Mouse (Mus musculus): ENCODE results near the gene Mrps10. TPM values are rescaled to one million over a fixed set of nuclear protein-coding genes. Genes with fewer than 3 reads are reported as not detected.
A peak's percentile ranks its signal among the peaks of the same experiment; 100 is the strongest.

Mrps10 gene
- 58.8 and 63.7 TPM in 2 replicates for polyA plus RNA-seq (2012; rRNA removed)

DNA sequence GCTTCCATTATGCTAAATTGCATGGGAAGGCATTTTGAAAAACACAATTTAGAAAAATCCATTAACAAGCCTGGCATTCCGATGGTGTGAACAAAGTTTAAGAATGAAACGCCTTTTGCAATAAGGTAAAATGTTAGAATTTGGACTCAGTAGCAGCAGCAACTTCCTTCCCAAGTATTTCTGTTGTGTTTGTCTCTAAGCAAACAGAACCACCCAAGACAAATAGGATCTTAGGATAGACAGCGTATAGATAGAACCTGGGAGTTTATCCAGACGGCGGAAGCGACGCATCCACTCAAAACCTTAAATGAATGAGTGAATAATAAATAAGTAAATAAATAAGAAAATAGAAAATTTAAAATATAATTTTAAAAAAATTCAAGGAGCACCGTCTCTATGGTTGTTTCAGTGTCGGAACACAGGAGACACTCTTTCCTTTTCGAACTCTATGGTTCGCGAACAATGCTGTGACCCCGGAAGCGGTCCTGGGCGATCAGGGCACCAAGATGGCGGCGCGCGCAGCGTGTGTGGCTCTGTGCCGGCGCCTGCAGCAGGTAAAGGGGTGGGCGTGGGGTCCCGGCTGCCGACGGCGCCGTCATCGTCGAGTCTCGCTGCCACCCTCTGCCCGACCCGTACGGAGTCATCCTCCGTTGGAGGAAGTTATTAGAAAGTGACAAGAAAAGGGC is at the start of gene Mrps10:
Gene Mrps10, plus strand, starts transcription at position 487 of the 686 bp plus-strand sequence.
- TF ChIP-seq POLR2A (IDR thresholded peaks at IDR 0.05; ENCODE audit: borderline replicate concordance, insufficient read depth, low read length) (peak; percentile 68; the same call in 1 of the 2 replicates), CTCF (IDR thresholded peaks at IDR 0.05; ENCODE audit: borderline replicate concordance, insufficient read depth, low read depth, low read length) (no peak)
- H3K27ac ChIP-seq (ENCODE audit: insufficient read depth, low read length): peak within 1 kb of the TSS; percentile 12; the same call in 1 of the 2 replicates
- H3K4me3 ChIP-seq (replicated peaks; ENCODE audit: insufficient read depth, low read depth, low read length): peak within 1 kb of the TSS; percentile 99

DNA sequence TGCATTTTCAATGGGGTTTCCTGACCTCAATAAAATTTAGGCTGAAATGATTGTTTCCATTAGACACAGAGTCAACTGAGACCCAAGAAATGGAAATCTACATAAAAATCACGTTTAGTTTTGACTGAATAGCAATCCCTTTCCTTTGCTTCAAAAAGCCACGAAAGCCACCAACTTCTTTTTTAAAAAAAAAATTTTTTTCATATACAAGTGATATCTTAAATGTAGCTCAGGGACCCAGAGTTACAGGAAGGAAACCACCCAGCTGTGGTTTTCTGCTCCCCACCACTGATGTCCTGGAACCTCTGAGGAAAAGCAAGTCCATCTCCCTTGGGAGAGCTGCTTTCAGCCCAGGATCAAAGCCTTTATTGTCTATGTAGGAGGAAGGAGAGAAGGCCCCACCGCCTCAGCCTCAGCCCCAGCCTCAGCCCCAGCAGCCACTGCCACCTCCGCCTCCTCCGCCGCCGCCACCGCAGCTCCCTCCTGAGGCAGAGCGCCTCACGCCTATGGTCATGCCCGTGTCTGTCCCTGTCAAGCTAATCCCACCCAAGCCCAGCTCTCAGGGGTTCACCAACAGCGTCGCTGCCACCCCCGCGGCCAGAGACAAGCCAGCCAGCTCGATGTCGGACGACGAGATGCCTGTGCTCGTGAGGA is 49.6 kb upstream of the Mrps10 start:
- no peaks in the 10 kb centered on the region for H3K27me3 ChIP-seq (ENCODE audit: control insufficient read depth, insufficient read depth, low read length)
- H3K27ac ChIP-seq (ENCODE audit: insufficient read depth, low read length): no peak overlapping the region
- DNase-seq: no peak
- no peak for TF ChIP-seq POLR2A (IDR thresholded peaks at IDR 0.05; ENCODE audit: borderline replicate concordance, insufficient read depth, low read length)
- no peak for TF ChIP-seq CTCF (IDR thresholded peaks at IDR 0.05; ENCODE audit: borderline replicate concordance, insufficient read depth, low read depth, low read length)
- H3K4me3 ChIP-seq (replicated peaks; ENCODE audit: insufficient read depth, low read depth, low read length): no peak overlapping the region
- no peaks in the 10 kb centered on the region; the same call in 1 of the 2 replicates for H3K4me1 ChIP-seq (ENCODE audit: control insufficient read depth, insufficient read depth, low read length)
- WGBS: 78% methylated on average over 20 of the region's 20 CpGs

More for the DNA sequence above, at the start of gene Mrps10:
- peak; percentile 86 to 91 for DNase-seq
- WGBS: 3% methylated on average over 35 of the region's 35 CpGs
- H3K4me1 ChIP-seq (ENCODE audit: control insufficient read depth, insufficient read depth, low read length): no peaks in the 10 kb centered on the region
- H3K27me3 ChIP-seq (ENCODE audit: control insufficient read depth, insufficient read depth, low read length): no peaks in the 10 kb centered on the region

DNA sequence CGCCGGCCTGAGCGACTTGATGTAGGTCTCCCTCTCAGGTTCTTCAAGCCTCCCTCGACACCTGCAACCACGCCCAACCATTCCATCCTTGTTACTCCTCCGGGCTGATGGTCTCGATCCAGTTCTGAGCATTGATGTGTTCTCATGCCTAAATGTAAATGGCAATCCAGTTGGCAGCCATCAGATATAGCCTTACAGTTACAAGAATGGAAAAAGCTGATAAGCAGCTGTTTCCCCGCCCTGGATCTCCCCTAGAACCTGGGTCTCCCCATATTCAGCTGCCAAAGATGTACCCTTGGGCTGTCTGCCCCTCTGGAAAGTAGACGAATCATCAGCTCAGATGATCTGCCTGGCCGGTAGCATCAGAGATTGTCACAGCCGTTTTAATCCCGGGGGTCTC is 48.9 kb upstream of the Mrps10 start:
- Histone ChIP-seq H3K27me3 (ENCODE audit: control insufficient read depth, insufficient read depth, low read length) (no peaks in the 10 kb centered on the region), H3K4me1 (ENCODE audit: control insufficient read depth, insufficient read depth, low read length) (no peaks in the 10 kb centered on the region; the same call in 1 of the 2 replicates), H3K27ac (ENCODE audit: insufficient read depth, low read length) (no peak overlapping the region), H3K4me3 (replicated peaks; ENCODE audit: insufficient read depth, low read depth, low read length) (no peak overlapping the region)
- DNase-seq: no peak
- no peak for TF ChIP-seq CTCF (IDR thresholded peaks at IDR 0.05; ENCODE audit: borderline replicate concordance, insufficient read depth, low read depth, low read length)
- no peak for TF ChIP-seq POLR2A (IDR thresholded peaks at IDR 0.05; ENCODE audit: borderline replicate concordance, insufficient read depth, low read length)
- 95% methylated on average over 12 of the region's 12 CpGs for WGBS

GRCm38 (mm10) chr17:47322128-47322990 is 46.3 kb upstream of the Mrps10 start:
- Histone ChIP-seq H3K27me3 (ENCODE audit: control insufficient read depth, insufficient read depth, low read length) (no peaks in the 10 kb centered on the region), H3K4me3 (replicated peaks; ENCODE audit: insufficient read depth, low read depth, low read length) (no peak overlapping the region), H3K4me1 (ENCODE audit: control insufficient read depth, insufficient read depth, low read length) (no peaks in the 10 kb centered on the region), H3K27ac (ENCODE audit: insufficient read depth, low read length) (no peak overlapping the region)
- no peak for TF ChIP-seq CTCF (IDR thresholded peaks at IDR 0.05; ENCODE audit: borderline replicate concordance, insufficient read depth, low read depth, low read length)
- TF ChIP-seq POLR2A (IDR thresholded peaks at IDR 0.05; ENCODE audit: borderline replicate concordance, insufficient read depth, low read length): no peak
- no peak for DNase-seq
- WGBS: 82% methylated on average over 22 of the region's 22 CpGs

GRCm38 (mm10) chr17:47322991-47323295 is 45.7 kb upstream of the Mrps10 start:
- WGBS: 79% methylated on average over 6 of the region's 6 CpGs
- no peak overlapping the region for H3K4me3 ChIP-seq (replicated peaks; ENCODE audit: insufficient read depth, low read depth, low read length)
- no peak for DNase-seq
- H3K27ac ChIP-seq (ENCODE audit: insufficient read depth, low read length): no peak overlapping the region
- no peak for TF ChIP-seq POLR2A (IDR thresholded peaks at IDR 0.05; ENCODE audit: borderline replicate concordance, insufficient read depth, low read length)
- no peak for TF ChIP-seq CTCF (IDR thresholded peaks at IDR 0.05; ENCODE audit: borderline replicate concordance, insufficient read depth, low read depth, low read length)
- no peaks in the 10 kb centered on the region for H3K27me3 ChIP-seq (ENCODE audit: control insufficient read depth, insufficient read depth, low read length)
- no peaks in the 10 kb centered on the region for H3K4me1 ChIP-seq (ENCODE audit: control insufficient read depth, insufficient read depth, low read length)

DNA sequence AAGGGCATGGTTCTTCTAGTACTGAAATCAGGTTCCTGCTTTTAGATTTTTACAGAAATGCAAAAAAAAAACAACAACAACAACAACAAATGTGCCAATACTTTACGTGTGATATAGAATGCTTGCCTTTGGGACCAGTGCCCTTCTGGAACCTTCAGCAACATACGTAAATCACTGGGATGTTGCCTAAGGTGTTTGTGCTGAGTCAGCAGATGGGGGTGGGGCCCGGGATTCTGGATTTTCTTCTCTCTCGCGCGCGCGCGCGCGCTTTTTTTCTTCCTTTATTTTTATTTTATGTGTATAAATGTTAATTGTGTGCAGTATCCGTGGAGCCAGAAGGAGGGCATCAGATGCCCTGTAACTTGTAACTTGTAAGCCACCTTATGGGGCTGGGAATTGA is 41.1 kb upstream of the Mrps10 start:
- no peak overlapping the region for H3K27ac ChIP-seq (ENCODE audit: insufficient read depth, low read length)
- H3K27me3 ChIP-seq (ENCODE audit: control insufficient read depth, insufficient read depth, low read length): no peaks in the 10 kb centered on the region
- H3K4me3 ChIP-seq (replicated peaks; ENCODE audit: insufficient read depth, low read depth, low read length): no peak overlapping the region
- WGBS: 94% methylated on average over 12 of the region's 12 CpGs
- TF ChIP-seq POLR2A (IDR thresholded peaks at IDR 0.05; ENCODE audit: borderline replicate concordance, insufficient read depth, low read length) (no peak), CTCF (IDR thresholded peaks at IDR 0.05; ENCODE audit: borderline replicate concordance, insufficient read depth, low read depth, low read length) (no peak)
- no peaks in the 10 kb centered on the region for H3K4me1 ChIP-seq (ENCODE audit: control insufficient read depth, insufficient read depth, low read length)
- DNase-seq: no peak

- H3K4me3 ChIP-seq (replicated peaks; ENCODE audit: insufficient read depth, low read depth, low read length): no peak overlapping the region
- no peaks in the 10 kb centered on the region for H3K4me1 ChIP-seq (ENCODE audit: control insufficient read depth, insufficient read depth, low read length)
- TF ChIP-seq CTCF (IDR thresholded peaks at IDR 0.05; ENCODE audit: borderline replicate concordance, insufficient read depth, low read depth, low read length) (no peak), POLR2A (IDR thresholded peaks at IDR 0.05; ENCODE audit: borderline replicate concordance, insufficient read depth, low read length) (no peak)
- no peak overlapping the region for H3K27ac ChIP-seq (ENCODE audit: insufficient read depth, low read length)
- no peaks in the 10 kb centered on the region for H3K27me3 ChIP-seq (ENCODE audit: control insufficient read depth, insufficient read depth, low read length)
- DNase-seq: no peak
- 73% methylated on average over 7 of the region's 7 CpGs for WGBS
Observed at GRCm38 (mm10) chr17:47327969-47328368, 40.7 kb upstream of the Mrps10 start.

Data from cerebellum, adult 2 months (tissue).